Mouse (Mus musculus) cerebellum, adult 2 months (tissue): ENCODE measurements around the gene Hoxb8.

Experiments used
- CTCF ChIP-seq: fragments of 200-500 bp; IDR thresholded peaks from 2 replicates; pipeline ENCODE4 v1.5.1; 2011; ENCODE audit warnings: low read depth, mild to moderate bottlenecking, control low read depth, low read length, moderate library complexity, borderline replicate concordance; ENCODE audit not compliant: insufficient read depth
- POLR2A ChIP-seq: fragments of 200-500 bp; IDR thresholded peaks from 2 replicates; pipeline ENCODE4 v1.6.1; 2011; ENCODE audit warnings: low read length, control low read depth, borderline replicate concordance; ENCODE audit not compliant: insufficient read depth

DNA sequence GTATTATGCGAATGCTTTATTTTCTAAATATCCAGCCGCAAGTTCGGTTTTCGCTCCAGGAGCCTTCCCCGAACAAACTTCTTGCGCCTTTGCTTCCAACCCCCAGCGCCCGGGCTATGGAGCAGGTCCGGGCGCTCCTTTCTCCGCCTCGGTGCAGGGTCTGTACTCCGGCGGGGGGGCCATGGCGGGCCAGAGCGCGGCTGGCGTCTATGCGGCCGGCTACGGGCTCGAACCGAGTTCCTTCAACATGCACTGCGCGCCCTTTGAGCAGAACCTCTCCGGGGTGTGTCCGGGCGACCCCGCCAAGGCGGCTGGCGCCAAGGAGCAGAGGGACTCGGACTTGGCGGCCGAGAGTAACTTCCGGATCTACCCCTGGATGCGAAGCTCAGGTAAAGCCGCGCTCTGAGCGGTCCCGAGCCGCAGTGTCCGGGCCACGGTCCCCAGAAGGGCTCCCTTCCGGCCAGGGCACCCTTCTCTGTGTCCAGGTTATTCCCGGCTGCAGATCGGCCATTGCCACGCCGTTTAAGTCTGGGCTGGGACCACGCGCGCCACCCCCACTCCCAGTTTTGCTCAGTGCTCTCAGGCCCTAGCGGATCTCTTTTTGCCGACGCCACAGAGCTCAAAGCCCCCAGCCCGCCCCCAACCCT lies 5.2 kb downstream of the Hoxb8 start:
- TF ChIP-seq POLR2A: no peak
- no peak for TF ChIP-seq CTCF
